Mouse (Mus musculus) MEL-GATA-1-ER (cell line): ENCODE measurements at regions not wholly inside any gene's neighbourhood (a gene's known extent, or its start where the extent isn't known, plus 50 kb on each side); places are given as distances from the start of the nearest gene placed in this dataset.

ENCODE experiments used
- DNase-seq: peaks from one replicate; pipeline ENCODE4 v3.0.0-alpha.2; 2012; ENCODE audit warnings: low read depth; ENCODE audit errors: extremely low read depth

GRCm38 (mm10) chr2:117693537-117693936 lies 350.7 kb upstream of the Rasgrp1 start:
- DNase-seq = no peak

- DNase-seq = no peak
Observed at GRCm38 (mm10) chr2:117710173-117710813, 367.5 kb upstream of the Rasgrp1 start.

- DNase-seq = no peak
Observed at GRCm38 (mm10) chr2:117724066-117724465, 381.3 kb upstream of the Rasgrp1 start.

GRCm38 (mm10) chr2:117731253-117731652 lies 380.4 kb upstream of the Thbs1 start:
- DNase-seq = no peak

GRCm38 (mm10) chr2:117742413-117742812 lies 369.3 kb upstream of the Thbs1 start:
- no peak for DNase-seq

- no peak for DNase-seq
Observed at GRCm38 (mm10) chr2:117743901-117744300, 367.8 kb upstream of the Thbs1 start.

GRCm38 (mm10) chr2:117745767-117746166 lies 365.9 kb upstream of the Thbs1 start:
- DNase-seq = no peak

- no peak for DNase-seq
Observed at GRCm38 (mm10) chr2:117747136-117747535, 364.5 kb upstream of the Thbs1 start.

GRCm38 (mm10) chr2:117748892-117749291 lies 362.8 kb upstream of the Thbs1 start:
- DNase-seq = no peak

GRCm38 (mm10) chr2:117759491-117760013 lies 352.1 kb upstream of the Thbs1 start:
- no peak for DNase-seq

- no peak for DNase-seq
Observed at GRCm38 (mm10) chr2:117763631-117764030, 348.0 kb upstream of the Thbs1 start.

- no peak for DNase-seq
Observed at GRCm38 (mm10) chr2:117765572-117765971, 346.1 kb upstream of the Thbs1 start.

- no peak for DNase-seq
Observed at GRCm38 (mm10) chr2:117766450-117766849, 345.2 kb upstream of the Thbs1 start.

- no peak for DNase-seq
Observed at GRCm38 (mm10) chr2:117769402-117770114, 342.1 kb upstream of the Thbs1 start.

- no peak for DNase-seq
Observed at GRCm38 (mm10) chr2:117770115-117770485, 341.6 kb upstream of the Thbs1 start.

- DNase-seq = no peak
Observed at GRCm38 (mm10) chr2:117780287-117780686, 331.4 kb upstream of the Thbs1 start.

- DNase-seq = no peak
Observed at GRCm38 (mm10) chr2:117780816-117781215, 330.9 kb upstream of the Thbs1 start.

- no peak for DNase-seq
Observed at GRCm38 (mm10) chr2:117787321-117787720, 324.4 kb upstream of the Thbs1 start.

GRCm38 (mm10) chr2:117794285-117794684 lies 317.4 kb upstream of the Thbs1 start:
- DNase-seq = no peak

GRCm38 (mm10) chr2:117801946-117802600 lies 309.6 kb upstream of the Thbs1 start:
- DNase-seq = no peak

GRCm38 (mm10) chr2:117802686-117803085 lies 309.0 kb upstream of the Thbs1 start:
- no peak for DNase-seq

- DNase-seq = no peak
Observed at GRCm38 (mm10) chr2:117804686-117805085, 307.0 kb upstream of the Thbs1 start.
